Mouse (Mus musculus) embryonic stem cell, embryonic (primary cell): ENCODE results near the gene Acacb.

Source experiments
- CTCF ChIA-PET, 4 experiments: fragments of 300-600 bp in 2 of 4; fragments of 350-600 bp in 2 of 4; sonication (Branson Sonifier 250); formaldehyde crosslinking; loops; one replicate each; lab custom pipeline; 2022; ENCODE audit warnings: inconsistent platforms in 2 of 4; lab: Charles Lee
- POLR2A ChIA-PET, 4 experiments: fragments of 300-600 bp in 2 of 4; fragments of 350-600 bp in 2 of 4; sonication (Branson Sonifier 250); formaldehyde crosslinking; loops; one replicate each; lab custom pipeline; 2022; ENCODE audit warnings: antibody characterized with exemption in 4 of 4, inconsistent platforms in 1 of 4; lab: Charles Lee

Gene Acacb

DNA sequence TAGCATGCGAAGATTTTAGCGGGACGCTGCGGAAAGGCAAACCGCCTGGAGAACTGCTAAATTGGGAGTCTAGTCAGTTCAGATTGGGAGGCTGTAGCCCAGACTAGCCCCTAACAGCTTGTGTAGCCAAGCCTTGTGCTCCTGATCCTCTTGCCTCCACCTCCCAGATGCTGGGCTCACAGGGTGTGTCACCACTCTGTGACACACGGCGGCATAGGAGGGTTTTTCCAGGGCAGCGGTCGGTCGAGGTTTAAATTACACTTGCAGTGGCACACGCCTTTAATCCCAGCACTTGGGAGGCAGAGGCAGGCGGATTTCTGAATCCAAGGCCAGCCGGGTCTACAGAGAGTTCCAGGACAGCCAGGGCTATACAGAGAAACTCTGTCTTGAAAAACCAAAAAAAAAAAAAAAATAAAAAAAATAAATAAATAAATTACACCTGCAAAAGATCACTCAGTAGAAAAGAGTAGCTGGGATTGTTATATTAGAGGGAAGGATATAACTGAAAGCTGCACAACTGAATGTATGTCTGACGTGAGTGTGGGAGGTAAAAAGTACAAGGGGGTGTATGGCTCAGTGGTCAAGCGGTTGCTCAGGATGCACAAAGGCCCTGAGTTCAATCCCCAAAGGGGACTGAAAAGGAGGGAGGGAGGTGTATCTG, 16.7 kb upstream of the Acacb start:
- ChIA-PET CTCF (interaction anchor here (0.6 to 2.6 kb wide), 10 partner anchors 9 to 626 kb away, joined by 3 to 31 read pairs (median 5); no protein-coding TSS in a partner anchor), POLR2A (interaction anchor here in 3 of 4 experiments (0.5 to 11.0 kb wide), 35 partner anchors 9 to 903 kb away, joined by 3 to 242 read pairs (median 4); partner anchors contain the start of genes Acacb (in 2 of the 3), Kctd10 (in 1 of the 3), Svop (in 1 of the 3) and Tmem211 (in 1 of the 3))

DNA sequence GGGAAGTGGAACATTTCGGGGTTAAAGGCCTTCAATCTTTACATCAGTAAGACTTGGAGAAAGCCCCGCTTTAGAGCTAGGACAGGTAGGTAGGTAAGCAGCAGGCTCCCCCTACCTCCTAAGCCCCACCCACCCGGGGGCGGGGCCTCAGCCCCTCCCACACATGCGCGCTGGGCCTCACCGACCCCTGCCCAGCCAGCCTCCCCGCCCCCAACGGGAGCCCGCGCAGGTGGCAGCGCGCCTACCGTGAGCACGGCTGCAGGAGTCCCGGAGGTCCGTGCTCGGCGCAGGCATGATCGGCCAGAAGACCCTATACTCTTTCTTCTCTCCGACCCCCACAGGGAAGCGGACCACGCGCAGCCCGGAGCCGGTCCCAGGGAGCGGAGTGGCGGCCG, 16.1 kb upstream of the Acacb start, which contains the start of gene Ung:
Gene Ung, plus strand, starts transcription at position 176 of the 395 bp plus-strand sequence.
- CTCF ChIA-PET = interaction anchor here in 3 of 4 experiments (0.5 to 2.6 kb wide), 18 partner anchors 9 to 626 kb away, joined by 3 to 31 read pairs (median 4); partner anchors contain the start of gene Svop (in 1 of the 3)

DNA sequence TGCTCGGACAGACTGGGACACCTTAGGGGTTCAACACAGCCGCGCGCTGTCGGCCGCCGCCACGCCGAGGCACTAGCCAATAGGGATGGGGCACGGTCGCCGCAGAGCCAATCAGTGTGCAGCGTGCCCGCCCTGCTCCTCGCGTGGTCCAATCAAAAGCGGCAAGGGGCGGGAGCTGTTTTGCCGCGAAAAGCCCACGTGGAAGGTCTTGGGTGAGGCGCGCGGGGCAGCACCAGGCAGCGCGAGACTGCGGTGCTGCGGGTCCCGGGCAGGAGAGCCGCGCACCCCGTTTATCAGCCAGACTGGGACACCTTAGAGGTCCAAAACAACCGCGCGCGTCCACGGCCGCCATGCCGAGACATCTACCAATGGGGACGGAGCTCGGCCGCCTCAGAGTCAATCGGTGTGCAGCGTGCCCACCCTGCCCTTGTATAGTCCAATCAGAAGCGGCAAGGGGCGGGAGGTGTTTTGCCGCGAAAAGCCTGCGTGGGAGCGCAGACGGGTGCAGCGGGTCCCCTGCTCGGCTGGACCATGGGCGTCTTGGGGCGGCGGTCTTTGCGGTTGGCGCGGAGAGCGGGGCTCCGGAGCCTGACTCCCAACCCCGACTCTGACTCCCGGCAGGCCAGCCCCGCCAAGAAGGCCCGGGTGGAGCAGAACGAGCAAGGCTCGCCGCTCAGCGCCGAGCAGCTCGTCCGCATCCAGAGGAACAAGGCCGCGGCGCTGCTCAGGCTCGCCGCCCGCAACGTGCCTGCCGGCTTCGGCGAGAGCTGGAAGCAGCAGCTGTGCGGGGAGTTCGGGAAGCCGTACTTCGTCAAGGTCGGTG, 15.4 kb upstream of the Acacb start:
- ChIA-PET CTCF (interaction anchor here (0.5 to 2.6 kb wide), 26 partner anchors 8 to 375 kb away, joined by 3 to 31 read pairs (median 4); partner anchors contain the start of gene Svop (in 1 of the 4)), POLR2A (interaction anchor here (0.6 to 11.0 kb wide), 73 partner anchors 8 to 904 kb away, joined by 3 to 242 read pairs (median 4); partner anchors contain the start of genes Acacb (in 2 of the 4), Mvk (in 2 of the 4), Svop (in 2 of the 4) and Coro1c (in 1 of the 4))

More for the DNA sequence above, 16.1 kb upstream of the Acacb start, which contains the start of gene Ung:
- POLR2A ChIA-PET = interaction anchor here (0.5 to 11.0 kb wide), 58 partner anchors 8 to 903 kb away, joined by 3 to 242 read pairs (median 4); partner anchors contain the start of genes Acacb (in 2 of the 4), Coro1c (in 1 of the 4), Kctd10 (in 1 of the 4) and Mvk (in 1 of the 4)

- ChIA-PET POLR2A (interaction anchor here (0.5 to 11.0 kb wide), 66 partner anchors 8 to 905 kb away, joined by 3 to 242 read pairs (median 4); partner anchors contain the start of genes Acacb (in 2 of the 4), Mvk (in 2 of the 4), Coro1c (in 1 of the 4) and Kctd10 (in 1 of the 4)), CTCF (interaction anchor here (0.6 to 1.9 kb wide), 19 partner anchors 9 to 188 kb away, joined by 3 to 31 read pairs (median 4); partner anchors contain the start of gene Svop (in 1 of the 4))
Measured at GRCm38 (mm10) chr5:114131521-114131840, 14.9 kb upstream of the Acacb start.

DNA sequence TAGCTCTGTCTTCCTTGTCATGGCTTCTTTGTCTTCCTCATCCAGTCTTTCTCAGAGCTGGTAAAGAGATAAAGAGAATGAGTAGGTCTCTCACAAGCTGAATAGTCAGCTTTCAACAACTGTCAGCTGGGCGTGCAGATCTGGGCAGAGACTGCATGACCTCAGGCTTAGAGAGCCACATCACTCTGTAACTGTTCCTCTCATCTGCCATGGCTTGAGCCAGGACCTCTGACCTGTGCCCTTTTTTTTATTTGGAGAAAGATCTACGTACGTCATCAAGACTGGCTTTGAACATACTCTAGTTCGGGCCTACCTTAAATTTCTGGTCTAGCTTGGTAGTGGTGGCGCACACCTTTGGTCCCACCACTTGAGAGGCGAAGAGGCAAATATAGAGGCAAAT, 13.5 kb upstream of the Acacb start:
- POLR2A ChIA-PET = interaction anchor here in 2 of 4 experiments (0.5 to 11.0 kb wide), 11 partner anchors 6 to 408 kb away, joined by 3 to 242 read pairs (median 7); partner anchors contain the start of genes Acacb (in 2 of the 2) and Svop (in 1 of the 2)
- CTCF ChIA-PET = interaction anchor here in 3 of 4 experiments (0.5 to 3.8 kb wide), 3 partner anchors 20 to 227 kb away, joined by 3 to 21 read pairs (median 6); no protein-coding TSS in a partner anchor

DNA sequence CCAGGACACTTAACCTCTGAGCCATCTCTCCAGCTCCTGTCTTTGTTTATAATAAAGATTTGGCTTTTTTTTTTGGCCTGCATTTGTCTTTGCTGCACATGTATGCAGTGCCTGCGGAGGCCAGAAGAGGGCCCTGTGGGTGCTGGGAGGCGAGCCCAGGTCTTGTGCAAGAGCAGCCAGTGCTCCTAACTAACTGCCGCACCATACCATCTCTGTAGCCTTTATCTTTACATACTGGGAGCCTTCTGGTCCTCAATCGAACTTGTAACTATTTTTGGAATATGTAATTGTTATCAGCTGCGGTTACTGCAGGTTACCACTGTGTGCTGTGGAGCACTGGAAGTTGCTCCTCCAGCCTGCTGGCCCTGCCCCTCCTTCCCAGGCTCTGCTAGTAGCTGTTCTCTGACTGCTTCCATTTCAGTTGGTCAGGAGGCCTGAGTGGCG, 12.2 kb upstream of the Acacb start:
- ChIA-PET POLR2A (interaction anchor here in 3 of 4 experiments (0.6 to 11.0 kb wide), 16 partner anchors 9 to 406 kb away, joined by 3 to 242 read pairs (median 3); partner anchors contain the start of gene Acacb (in 2 of the 3)), CTCF (interaction anchor here (0.6 to 3.8 kb wide), 12 partner anchors 9 to 276 kb away, joined by 3 to 21 read pairs (median 4); no protein-coding TSS in a partner anchor)

DNA sequence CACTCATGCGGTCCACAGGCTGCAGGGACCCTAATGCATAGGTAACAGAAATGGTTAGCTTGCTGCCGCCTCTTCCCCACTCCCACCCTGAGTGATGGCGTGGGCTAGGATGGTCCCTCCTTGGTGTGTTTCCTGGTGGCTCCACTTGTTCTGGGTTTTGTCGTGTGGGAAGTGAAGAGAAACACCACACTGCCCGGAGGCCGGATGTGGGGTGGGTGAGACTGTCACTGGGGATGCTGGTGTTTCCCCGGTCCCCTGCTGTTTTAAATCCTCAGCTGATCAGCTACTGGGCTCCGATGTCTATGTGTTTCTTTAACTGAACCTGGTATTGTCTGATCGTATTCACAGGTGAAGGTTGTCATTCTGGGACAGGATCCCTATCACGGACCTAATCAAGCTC, 10.8 kb upstream of the Acacb start:
- ChIA-PET CTCF (interaction anchor here in 2 of 4 experiments (1.4 to 3.8 kb wide), 2 partner anchors 17 to 18 kb away, joined by 3 to 21 read pairs; no protein-coding TSS in a partner anchor), POLR2A (interaction anchor here in 3 of 4 experiments (0.6 to 11.0 kb wide), 9 partner anchors 8 to 630 kb away, joined by 3 to 242 read pairs (median 6); partner anchors contain the start of genes Acacb (in 2 of the 3) and Alkbh2 (in 1 of the 3))

- CTCF ChIA-PET = interaction anchor here (0.7 to 1.9 kb wide), 6 partner anchors 10 to 284 kb away, joined by 3 to 15 read pairs (median 4); partner anchors contain the start of gene Alkbh2 (in 1 of the 4)
- POLR2A ChIA-PET = interaction anchor here (0.5 to 7.3 kb wide), 24 partner anchors 7 to 1098 kb away, joined by 3 to 103 read pairs (median 5); partner anchors contain the start of genes Acacb (in 2 of the 4), Alkbh2 (in 2 of the 4), Ung (in 2 of the 4) and Kctd10 (in 1 of the 4)
Measured at GRCm38 (mm10) chr5:114137481-114138276, 8.7 kb upstream of the Acacb start.

GRCm38 (mm10) chr5:114138277-114139164, 7.8 kb upstream of the Acacb start:
- ChIA-PET CTCF (interaction anchor here (0.6 to 1.9 kb wide), 14 partner anchors 8 to 283 kb away, joined by 3 to 15 read pairs (median 4); partner anchors contain the start of genes Alkbh2 (in 2 of the 4) and Ung (in 2 of the 4)), POLR2A (interaction anchor here in 3 of 4 experiments (0.5 to 7.3 kb wide), 42 partner anchors 7 to 1022 kb away, joined by 3 to 103 read pairs (median 4); partner anchors contain the start of genes Acacb (in 2 of the 3), Alkbh2 (in 2 of the 3), Ung (in 2 of the 3) and Kctd10 (in 1 of the 3))

DNA sequence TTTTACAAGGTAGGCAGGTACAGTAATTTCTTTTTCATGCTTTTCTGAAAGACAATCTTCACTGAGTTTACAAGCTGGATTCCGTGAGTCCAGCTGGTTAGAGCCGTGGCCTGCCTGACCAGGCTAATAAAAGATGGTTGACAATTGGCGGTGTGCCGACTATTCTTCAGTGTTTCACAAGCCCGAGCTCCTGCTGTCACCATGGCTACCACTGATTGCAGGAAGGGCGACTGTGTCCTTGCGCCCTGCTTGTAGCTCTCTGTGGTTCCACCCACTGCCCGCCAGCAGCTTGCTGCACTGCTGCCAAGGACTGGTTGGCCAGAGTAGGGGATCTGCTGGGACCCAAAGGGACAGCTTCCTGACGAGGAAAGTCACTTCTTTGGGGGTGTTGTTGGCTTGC, 7.2 kb upstream of the Acacb start:
- ChIA-PET CTCF (interaction anchor here (0.6 to 1.9 kb wide), 12 partner anchors 9 to 184 kb away, joined by 3 to 15 read pairs (median 3); partner anchors contain the start of genes Ung (in 2 of the 4) and Alkbh2 (in 1 of the 4)), POLR2A (interaction anchor here (0.6 to 7.3 kb wide), 38 partner anchors 8 to 843 kb away, joined by 3 to 103 read pairs (median 4); partner anchors contain the start of genes Alkbh2 (in 2 of the 4), Ung (in 2 of the 4), Acacb (in 1 of the 4) and Svop (in 1 of the 4))

- ChIA-PET POLR2A (interaction anchor here in 3 of 4 experiments (0.6 to 12.8 kb wide), 19 partner anchors 6 to 503 kb away, joined by 3 to 242 read pairs (median 4); partner anchors contain the start of genes Alkbh2 (in 2 of the 3), Ung (in 2 of the 3) and Svop (in 1 of the 3)), CTCF (interaction anchor here in 2 of 4 experiments (0.6 to 1.1 kb wide), 6 partner anchors 15 to 765 kb away, joined by 3 to 4 read pairs (median 3); partner anchors contain the start of gene Alkbh2 (in 1 of the 2))
Measured at GRCm38 (mm10) chr5:114147043-114147972, 973 bp downstream of the Acacb start.

GRCm38 (mm10) chr5:114152359-114153092, 6.2 kb downstream of the Acacb start:
- CTCF ChIA-PET = interaction anchor here (0.6 to 3.0 kb wide), 45 partner anchors 8 to 1703 kb away, joined by 3 to 31 read pairs (median 4); partner anchors contain the start of genes Svop (in 1 of the 4) and Ung (in 1 of the 4)
- POLR2A ChIA-PET = interaction anchor here (0.6 to 12.8 kb wide), 37 partner anchors 9 to 1118 kb away, joined by 3 to 242 read pairs (median 5); partner anchors contain the start of genes Alkbh2 (in 3 of the 4) and Ung (in 2 of the 4)
